Mouse (Mus musculus): ENCODE data around the gene Slc22a12.

- no peak for TF ChIP-seq POLR2A (IDR thresholded peaks at IDR 0.05; ENCODE audit: insufficient read depth, low read depth, low read length)
- no peak for TF ChIP-seq CTCF (IDR thresholded peaks at IDR 0.05; ENCODE audit: insufficient read depth, low read depth, low read length)
Observed at GRCm38 (mm10) chr19:6503926-6504655, 38.7 kb downstream of the Slc22a12 start.

Measured in olfactory bulb, adult 2 months (tissue).